Mouse (Mus musculus) liver, adult 2 months (tissue): Measurements from ENCODE around the gene Ftcd.

Experiments used
- CTCF ChIP-seq: fragments of 200-500 bp; IDR thresholded peaks from 2 replicates; pipeline ENCODE4 v1.5.1; 2011; ENCODE audit warnings: low read depth, low read length, control low read depth
- POLR2A ChIP-seq: fragments of 200-500 bp; IDR thresholded peaks from 2 replicates; pipeline ENCODE4 v1.6.1; 2011; ENCODE audit warnings: low read length, control low read depth; ENCODE audit not compliant: insufficient read depth; ENCODE audit errors: extremely low read depth

DNA sequence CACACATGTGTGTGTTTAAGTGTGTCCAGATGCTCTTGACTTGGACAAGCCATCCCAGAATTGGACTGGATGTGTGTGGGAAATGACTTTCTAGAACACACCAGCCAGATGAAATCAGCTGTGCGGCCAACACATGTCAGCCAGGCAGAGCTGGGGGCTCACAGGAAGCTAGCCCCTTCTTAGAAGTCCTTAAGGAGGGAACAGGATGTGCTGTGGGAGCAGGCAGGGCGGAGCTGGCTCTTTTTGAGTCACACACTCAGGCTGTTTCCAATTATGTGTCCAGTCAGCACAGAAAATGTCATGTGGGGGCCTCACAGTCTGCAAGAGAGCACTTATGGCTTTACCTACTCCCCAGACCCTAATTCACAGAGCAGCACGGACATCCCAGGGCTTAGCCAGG, 60.6 kb downstream of the Ftcd start:
- TF ChIP-seq CTCF (no peak), POLR2A (no peak)
